Mouse (Mus musculus) myocyte (in vitro differentiated cells): ENCODE measurements around the gene Ankrd39.

Experiments used
- CEBPB ChIP-seq: IDR thresholded peaks from 2 replicates; pipeline ENCODE4 v1.6.1; 2011; ENCODE audit warnings: mild to moderate bottlenecking, moderate library complexity; ENCODE audit not compliant: poor library complexity, insufficient read depth, severe bottlenecking
- E2F4 ChIP-seq: IDR thresholded peaks from one replicate; pipeline ENCODE4 v1.6.1; 2011; ENCODE audit warnings: mild to moderate bottlenecking, control low read depth, moderate library complexity; ENCODE audit not compliant: insufficient read depth
- MYOD1 ChIP-seq, 3 experiments: IDR thresholded peaks; one replicate each; pipeline ENCODE4 v1.6.1; 2011; ENCODE audit warnings: control low read depth in 2 of 3, low read depth in 2 of 3, mild to moderate bottlenecking in 2 of 3, moderate library complexity in 1 of 3; ENCODE audit not compliant: insufficient read length in 2 of 3, control insufficient read depth in 1 of 3
- MYOG ChIP-seq, 3 experiments: IDR thresholded peaks; one replicate each; pipeline ENCODE4 v1.6.1; 2011; ENCODE audit warnings: control low read depth in 2 of 3, low read depth in 2 of 3, mild to moderate bottlenecking in 2 of 3; ENCODE audit not compliant: insufficient read length in 2 of 3, control insufficient read depth in 1 of 3, insufficient read depth in 1 of 3
- POLR2A ChIP-seq: IDR thresholded peaks from one replicate; pipeline ENCODE4 v1.6.1; 2011; ENCODE audit warnings: low read depth, mild to moderate bottlenecking, control low read depth, moderate library complexity; ENCODE audit not compliant: insufficient read length
- SRF ChIP-seq: IDR thresholded peaks from one replicate; pipeline ENCODE4 v1.6.1; 2011; ENCODE audit warnings: low read depth; ENCODE audit not compliant: control insufficient read depth, insufficient read length
- TCF12 ChIP-seq: IDR thresholded peaks from one replicate; pipeline ENCODE4 v1.6.1; 2011; ENCODE audit warnings: mild to moderate bottlenecking, control low read depth; ENCODE audit not compliant: poor library complexity, insufficient read depth, severe bottlenecking
- USF1 ChIP-seq: IDR thresholded peaks from one replicate; pipeline ENCODE4 v1.6.1; 2011; ENCODE audit warnings: low read depth, mild to moderate bottlenecking, control low read depth, moderate library complexity

- TF ChIP-seq USF1 (no peak), CEBPB (no peak), MYOG (IDR thresholded peaks at IDR 0.05; ENCODE audit: control insufficient read depth in 1 of 3, insufficient read depth in 1 of 3, insufficient read length in 2 of 3, low read depth in 2 of 3) (no peak), E2F4 (no peak), SRF (no peak), POLR2A (no peak), MYOD1 (IDR thresholded peaks at IDR 0.05; ENCODE audit: control insufficient read depth in 1 of 3, insufficient read length in 2 of 3, low read depth in 2 of 3) (no peak), TCF12 (no peak)
Observed at GRCm38 (mm10) chr1:36549491-36549890, 2.2 kb upstream of the Ankrd39 start.
